In genomic region chr4:152115921-152116612, GRCm38 (mm10) we compare ENCODE assay signal across 8 mouse cellular contexts. TPM values are rescaled to one million over a fixed set of nuclear protein-coding genes. Genes with fewer than 3 reads are reported as not detected.
DNase-seq lines count a peak whose midpoint lies in the region; ATAC-seq lines count a peak whose summit lies in the region.

Tnfrsf25 (plus strand) TSS chr4:152115934.

- no peaks in the 10 kb centered on the region for H3K9me3 ChIP-seq in kidney, embryonic 16.5 days (ENCODE audit: low read length)
- H3K9me3 ChIP-seq in intestine, embryonic 14.5 days (ENCODE audit: control insufficient read depth, low read length): no peaks in the 10 kb centered on the region
- H3K9me3 ChIP-seq in midbrain, embryonic 15.5 days: no peaks in the 10 kb centered on the region

- WGBS in kidney, embryonic 16.5 days: 2% methylated on average over 30 of the region's 30 CpGs
- WGBS in intestine, embryonic 14.5 days: 6% methylated on average over 30 of the region's 30 CpGs
- WGBS in midbrain, embryonic 15.5 days: 3% methylated on average over 30 of the region's 30 CpGs

- no peak for DNase-seq in kidney, adult 11 months
- no peak for DNase-seq in intestine, embryonic 14.5 days (ENCODE audit: low spot score)
- DNase-seq in urinary bladder, postnatal 14 days (ENCODE audit: low spot score): no peak
- DNase-seq in right cerebral cortex, adult 2 months (ENCODE audit: low spot score in 2 of 2): no peak
- no peak for DNase-seq in lung, postnatal 4 days

- H3K9ac ChIP-seq in kidney, embryonic 16.5 days (replicated peaks; ENCODE audit: low read length): peak within 1 kb of the TSS; percentile 58
- peak within 1 kb of the TSS; percentile 1; the same call in 1 of the 2 replicates for H3K9ac ChIP-seq in intestine, embryonic 14.5 days (ENCODE audit: low read length)
- H3K9ac ChIP-seq in midbrain, embryonic 15.5 days: no peak within 1 kb of the TSS

- peaks cover 45% of the 10 kb centered on the region for H3K4me1 ChIP-seq in kidney, embryonic 16.5 days (ENCODE audit: insufficient read depth, low read length)
- H3K4me1 ChIP-seq in intestine, embryonic 14.5 days (replicated peaks; ENCODE audit: control insufficient read depth, insufficient read depth, low read length): peaks cover 34% of the 10 kb centered on the region
- H3K4me1 ChIP-seq in midbrain, embryonic 15.5 days: peaks cover 23% of the 10 kb centered on the region

- peak; percentile 25; the same call in 1 of the 2 replicates for ATAC-seq in kidney, embryonic 16.5 days (ENCODE audit: low FRiP score, low TSS enrichment)
- ATAC-seq in common myeloid progenitor, adult 5-6 weeks (replicated peaks; ENCODE audit: low read depth, poor library complexity, severe bottlenecking): peak; percentile 50
- peak; percentile 29; the same call in 1 of the 2 replicates for ATAC-seq in intestine, embryonic 14.5 days (replicated peaks; ENCODE audit: low FRiP score, low TSS enrichment, low read depth)
- ATAC-seq in midbrain, embryonic 15.5 days (replicated peaks): 0 out of 2 replicates have a peak, but pooled peaks have one; percentile 32

- H3K27me3 ChIP-seq in kidney, embryonic 16.5 days (ENCODE audit: insufficient read depth, low read length): peaks cover 30% of the 10 kb centered on the region
- peaks cover 54% of the 10 kb centered on the region for H3K27me3 ChIP-seq in intestine, embryonic 14.5 days (replicated peaks; ENCODE audit: control insufficient read depth, insufficient read depth, low read length)
- H3K27me3 ChIP-seq in midbrain, embryonic 15.5 days (replicated peaks): peaks cover 76% of the 10 kb centered on the region

- H3K36me3 ChIP-seq in kidney, embryonic 16.5 days (ENCODE audit: insufficient read depth, low read length): peaks cover 26% of the 10 kb centered on the region; the same call in 1 of the 2 replicates
- H3K36me3 ChIP-seq in intestine, embryonic 14.5 days (ENCODE audit: control insufficient read depth, insufficient read depth, low read length): peaks cover 30% of the 10 kb centered on the region
- H3K36me3 ChIP-seq in midbrain, embryonic 15.5 days (replicated peaks): no peaks in the 10 kb centered on the region

- peak within 1 kb of the TSS; percentile 52 for H3K4me2 ChIP-seq in kidney, embryonic 16.5 days (replicated peaks; ENCODE audit: low read depth, low read length)
- peak within 1 kb of the TSS; percentile 44 for H3K4me2 ChIP-seq in intestine, embryonic 14.5 days (ENCODE audit: low read length)
- H3K4me2 ChIP-seq in midbrain, embryonic 15.5 days: peak within 1 kb of the TSS; percentile 1; the same call in 1 of the 2 replicates

- H3K4me3 ChIP-seq in kidney, embryonic 16.5 days (ENCODE audit: low read length): peak within 1 kb of the TSS; percentile 24
- H3K4me3 ChIP-seq in intestine, embryonic 14.5 days (ENCODE audit: low read depth, low read length): peak within 1 kb of the TSS; percentile 4; the same call in 1 of the 2 replicates
- H3K4me3 ChIP-seq in midbrain, embryonic 15.5 days: no peak within 1 kb of the TSS

- H3K27ac ChIP-seq in kidney, embryonic 16.5 days (ENCODE audit: low read length): no peak within 1 kb of the TSS
- H3K27ac ChIP-seq in intestine, embryonic 14.5 days (ENCODE audit: low read depth): no peak within 1 kb of the TSS
- no peak within 1 kb of the TSS for H3K27ac ChIP-seq in midbrain, embryonic 15.5 days

RNA-seq across cellular contexts. Expression of gene Tnfrsf25, which starts in this region (rescaled TPM):
- polyA plus RNA-seq in kidney, embryonic 16.5 days (2015; fragmentation: Nextera tagmentation; extraction: Ambion mirVana): 1.9 and 3.0 TPM in 2 replicates
- not detected in 2 replicates for total RNA-seq in common myeloid progenitor, adult 5-6 weeks (2017)
- 0.97 and 0.98 TPM in 2 replicates for polyA plus RNA-seq in intestine, embryonic 14.5 days (2014; fragmentation: Nextera tagmentation; extraction: Ambion mirVana)
- polyA plus RNA-seq in midbrain, embryonic 15.5 days (2015; fragmentation: Nextera tagmentation; extraction: Ambion mirVana): 0.80 and 1.0 TPM in 2 replicates

Comparison
In these comparisons a context has a peak if more than half of its experiments do, and no peak if none do; other contexts are left out.
1. Peak in ATAC-seq in common myeloid progenitor, adult 5-6 weeks; RNA of the gene not detected or under 1 TPM.
2. Peak in ATAC-seq, H3K4me3 ChIP-seq, H3K9ac ChIP-seq and H3K4me2 ChIP-seq in intestine, embryonic 14.5 days; RNA of the gene not detected or under 1 TPM.
3. H3K4me2 ChIP-seq: peak in every context shown above with its lines; median percentile 52 in kidney, embryonic 16.5 days; 44 in intestine, embryonic 14.5 days; 1 in midbrain, embryonic 15.5 days.